Mouse (Mus musculus) natural killer cell, adult 2 months (primary cell): ENCODE measurements around the gene Baiap3.
A peak's percentile ranks its signal among the peaks of the same experiment; 100 is the strongest.

Experiments
- DNase-seq, 2 experiments: peaks; one replicate each; pipeline ENCODE4 v3.0.0; 2022; ENCODE audit warnings: low spot score in 2 of 2

Gene Baiap3

DNA sequence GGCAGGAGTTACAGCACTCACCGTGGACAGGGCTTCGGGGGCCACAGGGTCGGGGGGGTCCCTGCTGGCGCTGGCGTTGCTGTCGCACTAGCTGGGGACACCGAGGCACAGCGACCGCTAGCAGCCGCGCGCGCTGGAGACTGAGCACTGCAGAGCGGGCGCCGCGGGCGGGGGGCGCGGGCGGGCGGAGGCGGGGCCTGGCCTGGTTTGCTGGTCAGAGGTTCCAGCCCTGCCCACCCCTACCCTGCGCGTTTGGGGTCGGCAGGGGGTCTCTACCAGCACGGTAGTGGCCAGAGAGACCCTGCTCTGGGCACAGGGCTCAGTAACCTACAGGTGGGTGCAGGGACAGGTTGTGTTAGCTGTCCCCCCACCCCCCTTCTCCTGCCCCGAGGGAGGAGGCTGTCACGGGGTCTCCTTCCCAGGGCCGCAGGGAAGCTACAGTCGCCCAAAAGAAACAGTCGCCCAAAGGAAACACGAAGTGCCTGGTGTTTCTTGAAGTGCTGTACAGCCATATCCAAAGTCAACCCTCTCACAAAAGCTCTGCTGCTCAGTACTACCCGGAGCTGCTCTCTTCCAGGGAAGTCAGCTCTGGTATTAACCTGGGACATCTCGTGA, at the start of gene Baiap3:
TSS of gene Baiap3 (minus strand) at position 225 of the 615 bp plus-strand sequence.
- DNase-seq, result no peak

DNA sequence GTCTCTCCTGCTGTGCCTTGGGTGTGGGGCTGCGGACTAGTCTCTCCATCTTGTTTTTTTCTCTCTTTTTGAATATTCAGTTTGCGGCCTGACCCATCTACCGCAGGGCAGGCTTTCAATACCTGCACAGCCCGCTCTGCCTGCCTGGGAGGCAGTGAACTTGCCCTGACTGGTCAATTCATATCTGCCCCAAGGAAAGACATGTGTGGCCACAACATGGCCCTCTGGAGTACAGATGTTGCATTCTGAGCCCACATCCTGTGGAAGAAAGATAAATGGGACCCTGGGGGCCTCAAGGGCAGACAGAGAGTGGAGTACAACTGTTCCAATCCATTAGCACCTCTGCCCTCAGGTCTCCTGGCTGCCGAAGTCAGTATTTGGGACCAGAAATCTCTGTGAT, 41.9 kb upstream of the Baiap3 start, which contains the start of gene Prss34:
TSS of gene Prss34 (plus strand) at position 301 of the 400 bp plus-strand sequence.
- no peak for DNase-seq

DNA sequence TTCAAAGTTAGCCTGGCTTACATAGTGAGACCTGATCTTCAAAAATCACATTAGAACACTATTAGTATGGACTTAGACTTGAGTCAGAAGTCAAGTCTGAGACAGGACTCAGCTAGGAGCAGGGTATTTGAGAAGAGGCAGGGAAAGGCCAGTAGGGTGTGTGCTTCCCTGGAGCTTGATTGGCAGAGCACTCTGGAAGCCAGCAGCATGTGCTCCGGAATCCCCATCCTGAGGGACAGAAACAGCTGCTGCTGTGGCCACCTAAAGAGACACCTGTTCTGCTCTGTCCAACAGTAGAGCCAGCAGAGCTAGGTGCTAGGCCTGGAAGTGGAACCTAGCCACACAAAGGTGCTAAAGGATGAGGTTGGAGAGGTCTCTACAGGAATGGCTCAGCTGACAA, 37.9 kb upstream of the Baiap3 start:
- no peak for DNase-seq

DNA sequence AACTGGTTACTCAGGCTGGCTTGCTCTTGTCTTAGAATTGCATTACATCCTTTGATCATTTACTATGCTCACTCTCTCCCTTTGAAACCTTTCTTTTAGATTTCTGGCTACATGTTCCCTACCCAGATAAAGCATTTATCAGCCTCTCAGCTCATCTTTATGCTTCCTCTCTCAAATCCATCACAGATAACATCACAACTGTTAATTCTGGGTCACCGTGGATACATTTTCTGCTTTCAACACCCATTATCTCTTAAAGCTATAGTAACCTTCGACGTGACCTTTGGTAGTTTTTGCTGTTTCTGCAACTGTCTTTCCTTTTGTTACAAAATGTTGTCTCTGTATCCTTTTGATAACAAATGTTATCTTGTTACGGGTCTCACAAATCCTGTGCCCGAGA, 37.3 kb upstream of the Baiap3 start:
- DNase-seq, result no peak

DNA sequence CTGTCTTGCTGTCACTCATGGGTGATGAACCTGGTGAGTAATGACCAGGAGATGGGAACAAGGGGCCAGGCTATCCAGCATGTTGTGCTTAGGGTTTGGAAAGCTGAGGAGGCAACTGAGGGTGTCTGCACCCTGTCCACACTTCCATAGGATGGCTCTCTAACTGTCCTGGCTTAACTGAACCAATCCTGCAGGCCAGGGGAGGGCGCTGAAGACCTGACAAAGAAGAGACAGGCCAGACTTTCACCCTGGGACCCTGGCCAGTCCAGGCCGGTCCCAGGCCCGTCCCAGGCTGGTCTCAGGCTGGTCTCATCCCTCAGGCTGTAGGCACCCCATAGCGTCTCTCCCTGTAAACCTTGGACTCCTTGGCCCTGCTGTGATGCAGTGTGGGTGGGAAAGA, 34.2 kb upstream of the Baiap3 start:
- DNase-seq, result no peak

DNA sequence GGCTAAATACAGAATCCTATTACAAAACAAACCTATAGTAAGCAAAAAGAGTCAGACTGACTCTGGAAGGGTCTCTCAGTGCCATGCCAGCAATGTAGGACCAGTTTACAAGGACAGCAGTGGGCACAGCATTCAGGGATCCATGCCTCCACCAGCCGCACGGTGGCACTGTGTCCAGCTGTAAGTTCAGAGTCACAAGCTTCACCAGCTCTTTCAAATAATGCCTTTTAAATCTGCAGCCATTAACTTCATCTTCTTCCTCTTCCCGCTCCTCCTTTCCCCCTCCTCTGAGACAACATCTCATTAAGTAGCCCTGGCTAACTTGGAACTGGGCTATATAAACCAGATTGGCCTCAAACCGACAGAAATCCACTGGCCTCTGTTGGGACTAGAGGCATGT, 32.7 kb upstream of the Baiap3 start:
- peak; percentile 33 to 39 for DNase-seq

DNA sequence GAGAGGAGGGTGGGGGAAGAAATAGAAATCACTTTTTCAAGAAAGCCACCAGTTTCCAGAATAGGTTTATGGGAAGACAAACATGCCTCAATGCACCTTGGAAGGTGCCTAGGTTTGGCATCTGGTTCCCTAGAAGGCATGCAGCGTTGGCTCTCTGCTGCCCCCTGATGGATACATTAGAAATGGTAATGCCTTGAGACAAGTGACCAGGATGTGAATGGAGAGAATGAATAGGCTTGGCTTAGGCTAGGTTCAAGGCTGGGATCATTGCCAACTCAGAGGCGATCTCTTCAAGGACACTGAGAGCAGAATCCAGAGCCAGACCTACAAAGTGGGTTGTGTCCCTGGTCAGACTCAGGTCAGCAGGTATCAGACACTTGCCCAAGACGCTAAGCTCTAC, 28.9 kb upstream of the Baiap3 start:
- peak; percentile 62 to 76 for DNase-seq

DNA sequence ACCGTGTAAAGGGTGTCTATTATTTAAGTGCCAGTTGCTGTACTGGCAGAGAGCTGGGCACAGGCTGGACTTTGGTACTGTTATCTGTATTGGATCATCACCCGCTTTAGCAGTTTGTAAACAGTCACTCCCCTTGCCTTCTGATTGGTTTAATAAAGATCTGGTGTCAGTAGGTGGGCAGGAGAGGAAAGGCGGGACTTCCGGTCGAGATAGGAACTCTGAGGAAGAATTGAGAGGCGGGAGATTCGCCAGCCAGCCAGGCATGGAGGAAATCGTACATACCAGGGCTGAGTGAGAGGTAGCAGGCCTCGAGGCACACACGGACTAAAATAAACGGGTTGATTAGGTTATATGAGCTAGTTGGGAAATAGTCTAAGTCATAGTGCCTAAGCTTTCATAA, 26.0 kb upstream of the Baiap3 start:
- peak; percentile 40 to 42 for DNase-seq

DNA sequence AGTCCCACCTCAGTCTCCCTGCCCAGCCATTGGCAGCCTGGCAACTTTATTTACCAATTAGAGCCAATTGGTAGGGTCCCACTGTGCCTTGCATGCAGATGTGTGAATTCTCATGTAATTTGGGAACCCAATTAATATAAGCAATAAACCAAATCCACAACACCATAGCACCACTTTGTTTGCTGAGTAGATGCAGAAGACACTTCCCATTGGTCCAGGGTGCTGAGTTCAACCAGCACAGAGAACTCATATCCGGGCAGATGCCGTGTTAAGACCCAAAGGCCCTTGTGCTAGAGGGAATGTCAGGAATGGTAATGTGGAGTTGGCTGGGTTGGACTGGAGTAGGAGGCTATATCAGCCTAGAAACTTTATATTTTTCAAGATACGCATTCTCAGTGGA, 19.7 kb upstream of the Baiap3 start:
- no peak for DNase-seq

DNA sequence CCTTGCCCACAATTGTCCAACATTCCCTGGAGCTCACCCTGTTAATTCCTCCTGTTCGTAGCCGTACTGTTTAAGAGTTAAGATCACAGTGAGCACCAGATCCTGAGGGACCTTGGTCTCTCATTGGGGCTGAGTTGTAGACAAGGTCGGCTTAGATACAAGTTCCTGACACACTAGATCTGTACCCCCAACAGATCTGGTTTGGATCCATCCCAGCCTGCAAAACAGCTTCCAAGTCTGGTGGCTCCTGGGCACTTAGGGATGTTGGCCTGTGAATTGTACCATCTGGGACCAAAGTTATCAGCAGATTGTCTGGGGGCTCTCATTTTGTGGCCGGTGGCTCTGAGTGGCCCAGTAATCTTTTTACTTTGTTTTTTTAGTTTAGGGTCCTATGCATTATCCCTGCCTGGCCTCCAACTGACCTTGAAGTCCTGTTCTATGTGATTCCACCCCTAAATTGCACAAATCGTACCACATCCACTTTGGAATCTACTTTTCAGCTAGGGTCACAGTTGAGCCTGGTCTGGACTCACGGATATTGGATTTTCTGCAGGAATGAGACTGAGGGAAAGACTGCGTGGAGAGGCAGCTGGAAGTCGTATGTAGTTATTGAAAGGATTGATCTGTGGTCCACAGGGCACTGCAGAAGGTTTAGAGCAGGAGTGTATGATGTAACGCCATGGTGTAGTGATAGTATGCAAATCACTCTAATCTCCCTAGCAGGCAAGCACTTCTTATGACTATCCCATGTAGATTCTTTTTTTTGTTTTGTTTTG, 18.6 kb upstream of the Baiap3 start, which contains the start of gene Ube2i:
TSS of gene Ube2i (minus strand) at position 52 of the 776 bp plus-strand sequence.
- DNase-seq, result no peak

DNA sequence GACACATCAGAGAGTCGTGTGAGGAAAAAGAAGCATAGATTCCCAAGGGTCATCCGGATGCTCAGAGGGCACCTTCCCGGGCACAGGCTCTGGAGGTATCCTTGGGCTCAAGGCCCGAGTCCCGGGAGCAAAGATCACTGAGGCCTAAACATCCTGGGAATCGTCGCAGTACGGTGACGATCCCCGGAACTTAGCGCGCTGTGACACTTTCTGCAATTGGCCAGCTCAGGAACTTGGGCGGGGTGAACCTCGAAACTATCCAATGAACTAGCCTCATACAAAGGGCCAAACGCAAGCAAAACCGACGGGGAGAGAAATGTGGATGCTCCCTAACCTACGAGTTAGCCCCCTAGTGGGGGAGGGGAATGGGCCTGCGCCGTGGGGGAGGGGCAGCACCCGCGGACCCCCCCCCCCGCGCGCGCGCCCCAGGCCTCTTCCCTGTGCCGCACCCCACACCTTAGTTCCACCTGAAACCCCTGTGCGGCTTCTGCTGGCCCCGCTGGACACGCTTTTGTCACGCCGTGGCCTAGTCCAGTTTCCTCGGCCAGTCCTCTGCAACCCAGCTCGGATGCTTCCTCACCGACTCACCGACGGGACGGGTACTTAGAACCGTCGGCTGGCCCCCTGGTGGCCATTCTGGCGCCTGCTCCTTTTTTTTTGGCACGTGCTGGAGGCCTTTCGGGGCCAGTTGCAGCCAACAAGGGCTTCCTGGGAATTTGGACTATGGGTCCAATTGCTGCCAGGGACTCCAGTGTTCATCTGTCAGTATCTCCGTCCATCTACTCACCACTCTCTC, 17.7 kb upstream of the Baiap3 start:
- peak; percentile 96 to 97 for DNase-seq

DNA sequence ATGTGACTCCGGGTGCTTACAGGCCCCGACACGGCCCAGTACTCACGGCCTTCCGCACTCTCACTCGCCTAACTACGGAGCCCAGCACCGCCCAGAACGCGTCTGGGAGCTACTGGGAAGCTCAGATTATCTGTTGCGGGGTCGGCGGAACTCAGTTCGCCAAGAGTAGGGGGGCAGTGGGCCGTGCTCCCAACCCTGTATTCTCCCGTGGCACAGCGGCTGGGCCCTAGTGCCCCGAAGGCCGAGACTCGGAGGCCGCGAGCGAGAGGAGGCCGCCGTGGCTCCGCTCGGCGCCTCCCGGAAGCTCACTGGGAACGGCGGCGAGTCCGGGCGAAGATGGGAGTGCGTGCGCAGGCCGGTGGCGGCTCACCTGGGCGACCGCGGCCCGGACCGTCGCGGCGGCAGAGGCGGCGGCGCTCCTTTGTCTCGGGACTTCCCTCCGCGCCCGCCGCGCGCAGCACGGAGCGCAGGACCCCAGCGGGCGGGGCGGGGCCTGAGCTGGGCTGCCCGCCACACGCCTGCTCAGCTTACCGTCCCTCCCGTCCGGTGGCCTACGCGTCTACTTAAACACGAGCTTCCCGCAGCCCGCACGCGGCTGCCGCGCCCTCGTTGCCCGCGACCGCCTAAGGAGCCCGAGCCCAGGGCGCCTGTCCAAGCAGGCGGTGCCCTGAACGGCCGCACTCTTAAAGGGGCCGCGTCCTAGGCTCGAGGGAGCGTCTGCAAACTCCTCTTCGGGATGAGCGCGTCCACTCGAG, 17.0 kb upstream of the Baiap3 start:
- peak; percentile 94 to 95 for DNase-seq

DNA sequence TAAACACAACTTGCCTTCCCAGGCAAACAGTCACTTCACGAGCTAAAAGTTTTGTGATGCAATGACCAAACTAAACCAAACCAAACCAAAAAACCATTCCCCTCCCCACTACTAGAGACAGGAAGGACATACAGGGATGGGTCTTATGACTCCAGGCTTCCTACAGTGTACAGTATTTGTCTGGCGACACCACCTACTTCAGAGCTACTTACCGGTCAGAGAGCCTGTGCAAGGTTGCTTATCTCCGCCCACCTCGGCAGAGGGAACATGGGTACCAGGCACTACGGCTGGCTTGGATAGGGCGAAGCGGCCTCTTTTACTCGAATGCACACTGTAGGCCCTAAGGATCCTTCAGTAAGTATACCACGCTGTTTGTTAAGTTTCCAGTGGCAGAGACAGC, 16.2 kb upstream of the Baiap3 start:
- DNase-seq, result no peak

DNA sequence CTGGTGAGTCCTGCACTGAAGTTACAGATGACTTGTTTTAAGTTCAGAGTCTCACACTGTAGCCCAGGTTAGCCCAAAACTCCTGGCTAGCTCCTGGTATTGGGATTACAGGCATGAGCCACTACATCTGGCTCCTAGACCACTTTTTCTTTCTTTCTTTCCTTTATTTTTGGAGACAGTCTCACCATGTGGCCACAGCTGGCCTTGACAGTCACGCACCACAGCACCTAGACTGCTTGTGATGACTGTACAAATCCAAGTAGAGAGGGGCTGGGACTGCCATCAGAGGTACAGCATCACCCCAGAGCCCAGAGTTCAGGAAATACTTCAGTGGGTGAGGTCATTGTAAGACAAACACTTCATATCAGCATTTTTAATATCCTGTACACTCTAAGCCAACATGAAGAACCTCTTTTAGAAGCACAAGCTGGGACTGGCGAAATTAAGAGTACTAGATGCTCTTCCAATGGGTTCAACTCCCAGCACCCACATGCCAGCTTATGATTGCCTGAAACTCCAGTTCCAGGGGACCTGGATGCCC, 14.7 kb upstream of the Baiap3 start:
- no peak for DNase-seq

DNA sequence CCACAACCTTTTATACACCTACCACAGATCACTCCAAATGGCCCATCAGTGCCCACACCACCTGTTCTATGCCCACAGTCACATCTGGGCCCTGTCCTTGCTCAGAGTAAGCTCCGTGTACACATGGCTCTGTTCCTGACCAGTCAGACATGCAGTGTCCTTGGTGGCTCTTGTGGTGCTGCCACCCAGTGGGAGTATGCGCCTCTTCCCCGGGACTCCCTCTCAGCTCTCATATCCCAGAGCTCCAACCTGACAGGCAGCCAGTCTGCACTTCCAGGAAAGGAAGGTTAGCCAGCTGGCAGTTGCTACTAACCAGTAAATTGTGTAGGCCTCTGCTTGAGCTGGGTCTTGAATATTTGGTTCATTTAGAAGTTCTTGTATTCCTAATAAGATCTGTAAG, 8.3 kb upstream of the Baiap3 start:
- DNase-seq, result no peak

DNA sequence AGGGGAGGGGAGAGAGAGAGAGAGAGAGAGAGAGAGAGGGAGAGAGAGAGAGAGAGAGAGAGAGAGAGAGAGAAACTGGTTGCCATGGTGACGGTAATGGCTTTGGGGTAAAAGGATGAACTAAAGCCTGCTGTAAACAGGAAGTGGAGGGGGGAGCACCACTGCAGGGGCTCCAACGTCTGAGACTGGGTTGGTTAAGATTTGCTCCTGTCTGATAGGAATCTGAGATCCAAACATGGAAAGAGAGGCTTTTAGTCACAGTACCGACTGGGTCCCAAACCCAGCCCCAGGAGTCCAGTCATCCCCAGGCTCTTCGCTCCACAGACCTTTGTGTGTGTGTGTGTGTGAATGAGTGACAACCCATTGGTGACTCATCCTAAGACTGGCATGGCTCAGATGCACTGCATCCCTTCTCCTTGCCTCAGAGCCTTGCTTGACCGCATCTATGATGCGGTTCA, 1.7 kb upstream of the Baiap3 start:
- DNase-seq, result peak; percentile 56 to 62

DNA sequence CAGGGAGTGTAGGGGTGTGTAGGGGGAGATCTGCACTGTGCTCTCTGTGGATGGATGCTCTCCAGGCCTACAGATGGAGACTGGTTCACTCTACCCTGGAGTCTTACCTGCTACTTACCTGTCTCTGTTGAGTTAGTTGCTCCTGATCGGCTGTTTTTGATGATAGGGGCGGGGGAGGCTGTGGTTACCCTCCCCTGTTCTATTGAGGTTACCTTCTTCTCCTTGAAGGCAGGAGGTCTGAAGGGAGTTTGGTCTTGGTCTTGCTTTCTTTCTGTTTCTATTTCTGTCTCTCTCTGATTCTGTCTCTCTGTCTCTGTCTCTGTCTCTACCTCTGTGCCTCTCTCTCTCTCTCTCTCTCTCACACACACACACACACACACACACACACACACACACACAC, 1.1 kb downstream of the Baiap3 start:
- DNase-seq, result no peak

DNA sequence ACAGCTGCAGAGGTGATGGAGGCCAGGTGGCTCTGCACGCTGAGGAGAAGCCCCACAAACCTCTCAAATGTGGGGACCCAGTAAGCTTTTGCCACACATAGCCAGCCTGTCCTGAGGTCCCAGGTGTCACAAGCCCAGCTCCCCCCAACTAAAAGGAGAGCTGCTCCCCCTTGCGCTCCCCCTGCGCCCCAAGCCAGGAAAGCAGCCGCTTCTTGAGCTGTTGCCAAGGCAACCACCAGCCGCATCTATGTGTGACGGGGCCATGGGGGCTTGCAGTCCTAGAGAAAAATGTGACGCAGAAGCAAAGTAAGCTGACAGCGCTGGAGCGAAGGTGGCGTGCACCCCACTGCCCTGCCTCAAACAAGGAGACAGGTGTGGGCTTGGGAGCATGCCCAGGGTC, 2.4 kb downstream of the Baiap3 start:
- no peak for DNase-seq

DNA sequence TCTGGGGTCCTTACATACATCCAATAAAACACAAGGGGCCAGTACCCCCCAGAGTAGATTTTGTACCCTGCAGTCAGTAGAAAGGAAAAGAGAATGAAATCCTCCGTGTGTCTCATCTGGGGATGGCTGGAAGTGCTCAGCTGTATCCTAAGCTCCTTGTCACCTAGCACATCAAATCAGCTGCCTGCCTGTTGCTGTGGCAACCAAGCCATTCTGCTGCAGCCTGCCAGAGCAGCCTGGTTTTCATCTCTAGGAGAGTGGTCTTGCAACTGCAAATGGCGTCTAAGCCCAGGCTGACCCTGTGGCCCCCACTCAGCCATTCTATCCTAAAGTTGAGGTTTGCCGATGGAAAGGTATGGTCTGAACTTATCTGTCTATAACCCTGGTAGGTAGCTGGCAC, 3.5 kb downstream of the Baiap3 start:
- DNase-seq, result no peak

DNA sequence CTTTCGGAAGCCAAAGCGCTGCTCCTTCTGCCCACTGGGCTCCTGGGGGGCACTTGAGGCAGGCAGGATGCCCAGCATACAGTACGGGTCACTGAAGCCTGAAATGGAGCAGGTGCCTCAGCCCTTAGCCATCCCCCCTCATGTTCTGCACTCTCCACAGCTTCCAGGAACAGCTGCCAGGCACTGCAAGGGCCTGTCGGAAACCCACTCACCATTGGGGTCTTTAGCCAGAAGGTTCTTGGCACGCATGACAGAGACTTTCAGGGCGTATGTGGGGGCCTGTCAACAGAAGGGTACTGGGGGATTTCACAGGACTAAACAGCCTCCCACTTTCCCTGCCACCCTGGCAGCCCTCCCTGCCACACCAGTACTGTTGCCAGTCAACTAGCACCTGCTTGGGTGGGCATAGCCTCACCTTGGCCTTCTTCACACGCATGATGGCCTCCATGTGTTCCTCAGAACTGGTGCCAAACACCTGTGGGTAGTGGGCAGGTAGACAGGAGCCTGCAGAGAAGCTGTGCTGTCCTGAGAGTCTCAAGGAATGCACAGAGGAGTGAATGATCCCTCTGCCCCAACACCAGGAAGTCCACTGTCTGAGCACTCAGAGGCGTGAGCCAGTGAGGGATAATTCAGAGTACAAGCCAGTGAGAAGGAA, 5.9 kb downstream of the Baiap3 start:
- no peak for DNase-seq
